Mouse (Mus musculus) lung, postnatal 0 days (tissue): ENCODE measurements at regions not wholly inside any gene's neighbourhood (a gene's known extent, or its start where the extent isn't known, plus 50 kb on each side); places are given as distances from the start of the nearest gene placed in this dataset.

Source experiments
- CTCF ChIP-seq: IDR thresholded peaks from 2 replicates; pipeline ENCODE4 v1.5.1; 2016; ENCODE audit warnings: antibody characterized with exemption, mild to moderate bottlenecking
- EP300 ChIP-seq: IDR thresholded peaks from 2 replicates; pipeline ENCODE4 v1.6.1; 2016; ENCODE audit warnings: antibody characterized with exemption, mild to moderate bottlenecking, control low read depth

DNA sequence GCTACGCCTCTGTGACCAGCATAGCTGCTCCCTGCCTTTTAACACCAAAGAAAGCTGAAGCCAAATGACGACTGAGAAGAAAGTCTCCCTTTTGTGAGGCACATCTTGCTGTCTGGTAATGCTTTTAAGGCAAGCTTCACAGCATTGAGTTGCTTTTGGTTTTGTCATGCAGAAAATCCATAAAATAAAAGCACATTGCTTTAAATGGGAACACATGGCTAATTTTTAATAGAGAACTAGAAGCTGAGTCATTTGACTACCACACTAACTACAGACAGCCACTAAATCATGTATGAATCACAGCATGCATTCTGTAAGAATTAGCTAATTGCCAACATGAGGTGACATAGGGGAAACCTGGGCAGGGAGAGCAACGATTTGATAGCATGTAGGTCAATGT, 579.1 kb downstream of the Fat4 start:
- TF ChIP-seq EP300, result no peak
- no peak for TF ChIP-seq CTCF
